Mouse (Mus musculus) hindbrain, postnatal 0 days (tissue): ENCODE results near the gene Palm2. TPM values are rescaled to one million over a fixed set of nuclear protein-coding genes. Genes with fewer than 3 reads are reported as not detected.

ENCODE experiments used
- ATAC-seq: fragments of 200-750 bp; cut with Nextera tagmentation; 2 replicates; pipeline ENCODE4 v1.8.0; 2017; ENCODE audit warnings: mild to moderate bottlenecking, moderate TSS enrichment, moderate library complexity
- DNase-seq: peaks from one replicate; pipeline ENCODE4 v3.0.0-alpha.2; 2015; ENCODE audit warnings: low spot score
- H3K27ac ChIP-seq: fragments of 300-500 bp; sonication (generic); 2 replicates; pipeline ENCODE4 v1.5.1; 2014; ENCODE audit warnings: mild to moderate bottlenecking
- H3K27me3 ChIP-seq: fragments of 300-500 bp; sonication (generic); 2 replicates; pipeline ENCODE4 v1.6.1; 2014; ENCODE audit warnings: low read length, mixed read lengths; ENCODE audit not compliant: insufficient read depth
- H3K36me3 ChIP-seq: fragments of 300-500 bp; sonication (generic); 2 replicates; pipeline ENCODE4 v1.6.1; 2014; ENCODE audit warnings: low read length, mixed read lengths; ENCODE audit not compliant: insufficient read depth
- H3K4me1 ChIP-seq: fragments of 300-500 bp; sonication (generic); 2 replicates; pipeline ENCODE4 v1.6.1; 2014; ENCODE audit warnings: antibody characterized with exemption, low read length, mixed read lengths; ENCODE audit not compliant: insufficient read depth
- H3K4me2 ChIP-seq: fragments of 300-500 bp; sonication (generic); 2 replicates; pipeline ENCODE4 v1.6.1; 2014; ENCODE audit warnings: low read depth, mild to moderate bottlenecking, low read length, moderate library complexity, mixed read lengths
- H3K4me3 ChIP-seq: fragments of 300-500 bp; sonication (generic); 2 replicates; pipeline ENCODE4 v1.5.1; 2014; ENCODE audit warnings: low read length
- H3K9ac ChIP-seq: fragments of 300-500 bp; sonication (generic); replicated peaks from 2 replicates; pipeline ENCODE4 v1.6.1; 2014; ENCODE audit warnings: mild to moderate bottlenecking, low read length, moderate library complexity, mixed read lengths
- H3K9me3 ChIP-seq: fragments of 300-500 bp; sonication (generic); 2 replicates; pipeline ENCODE4 v1.6.1; 2016; ENCODE audit warnings: low read length, mixed read lengths
- CTCF ChIP-seq: IDR thresholded peaks from 2 replicates; pipeline ENCODE4 v1.5.1; 2016; ENCODE audit warnings: antibody characterized with exemption, control low read depth, low read depth
- WGBS: fragments of 180-500 bp; shearing (Covaris S2); extraction: QIAGEN DNeasy Blood & Tissue Kit; methylation state at CpG from one replicate; pipeline ENCODE4 v1.1.7; 2014; 5-methylcytosine and 5-hydroxymethylcytosine counted together
- polyA plus RNA-seq: library from polyadenylated mRNA; unstranded; fragments of >200 nt; fragmentation: Nextera tagmentation; extraction: Ambion mirVana; gene quantifications from 2 replicates; pipeline ENCODE4 v1.2.1, GENCODE M21; 2015
- total RNA-seq: library from RNA; depleted of rRNA; stranded (reverse); fragments of >200 nt; gene quantifications from 2 replicates; pipeline ENCODE4 v1.2.3, GENCODE M21; 2014

The Palm2 gene
- total and polyA plus RNA-seq, 2 experiments from 2014 or later: 15.4 to 19.9 TPM

DNA sequence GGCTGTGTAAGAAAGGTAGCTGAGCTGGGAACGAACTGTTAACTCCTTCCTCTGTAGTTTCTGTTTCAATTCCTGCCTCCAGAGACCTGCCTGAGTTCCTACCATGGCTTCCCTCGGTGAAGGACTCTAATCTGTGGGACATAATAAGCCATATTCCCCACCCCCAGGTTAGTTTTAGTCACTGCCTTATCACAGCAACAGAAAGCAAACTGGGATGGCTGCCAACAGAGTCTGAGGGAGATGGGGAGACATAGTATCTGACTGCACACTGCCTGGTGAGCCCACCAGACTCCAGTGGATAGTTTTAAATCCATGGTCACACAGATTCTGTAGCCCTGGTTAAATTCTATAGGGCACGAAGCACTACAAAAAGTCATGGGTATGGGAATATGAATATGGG, 299.4 kb downstream of the Palm2 start:
- no peak for ATAC-seq
- no peaks in the 10 kb centered on the region for H3K27me3 ChIP-seq
- H3K9me3 ChIP-seq: no peaks in the 10 kb centered on the region
- no peaks in the 10 kb centered on the region for H3K4me1 ChIP-seq
- no peak for TF ChIP-seq CTCF
- WGBS: 74% methylated on average over 3 of the region's 3 CpGs
- no peaks in the 10 kb centered on the region for H3K36me3 ChIP-seq
- H3K9ac ChIP-seq: no peak overlapping the region
- no peak overlapping the region for H3K4me3 ChIP-seq
- no peak for DNase-seq
- no peak overlapping the region for H3K27ac ChIP-seq
- H3K4me2 ChIP-seq: no peak overlapping the region

DNA sequence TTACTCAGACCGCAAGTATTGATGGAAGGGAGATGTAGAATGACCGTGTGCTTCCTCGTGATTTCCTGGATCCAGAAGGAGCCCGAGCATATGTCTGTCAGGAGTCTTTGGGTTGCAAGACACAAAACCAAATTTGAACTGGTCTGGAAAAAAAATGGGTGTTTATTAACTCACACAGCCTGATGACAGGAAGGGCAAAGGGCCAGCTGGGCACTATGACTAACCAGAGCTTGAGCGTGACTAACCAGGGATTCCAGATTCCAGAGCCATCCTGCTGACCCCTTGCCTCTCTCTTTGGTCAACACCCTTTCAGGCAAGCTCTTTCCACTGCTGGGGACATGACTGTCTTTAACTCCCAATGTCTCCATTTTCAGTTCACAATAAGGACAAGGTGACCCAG, 301.4 kb downstream of the Palm2 start:
- WGBS: 91% methylated on average over 5 of the region's 5 CpGs
- Histone ChIP-seq H3K9me3 (no peaks in the 10 kb centered on the region), H3K4me2 (no peak overlapping the region), H3K4me1 (no peaks in the 10 kb centered on the region), H3K27me3 (no peaks in the 10 kb centered on the region), H3K36me3 (no peaks in the 10 kb centered on the region), H3K9ac (no peak overlapping the region), H3K27ac (no peak overlapping the region), H3K4me3 (no peak overlapping the region)
- TF ChIP-seq CTCF: no peak
- DNase-seq (no peak), ATAC-seq (no peak)

DNA sequence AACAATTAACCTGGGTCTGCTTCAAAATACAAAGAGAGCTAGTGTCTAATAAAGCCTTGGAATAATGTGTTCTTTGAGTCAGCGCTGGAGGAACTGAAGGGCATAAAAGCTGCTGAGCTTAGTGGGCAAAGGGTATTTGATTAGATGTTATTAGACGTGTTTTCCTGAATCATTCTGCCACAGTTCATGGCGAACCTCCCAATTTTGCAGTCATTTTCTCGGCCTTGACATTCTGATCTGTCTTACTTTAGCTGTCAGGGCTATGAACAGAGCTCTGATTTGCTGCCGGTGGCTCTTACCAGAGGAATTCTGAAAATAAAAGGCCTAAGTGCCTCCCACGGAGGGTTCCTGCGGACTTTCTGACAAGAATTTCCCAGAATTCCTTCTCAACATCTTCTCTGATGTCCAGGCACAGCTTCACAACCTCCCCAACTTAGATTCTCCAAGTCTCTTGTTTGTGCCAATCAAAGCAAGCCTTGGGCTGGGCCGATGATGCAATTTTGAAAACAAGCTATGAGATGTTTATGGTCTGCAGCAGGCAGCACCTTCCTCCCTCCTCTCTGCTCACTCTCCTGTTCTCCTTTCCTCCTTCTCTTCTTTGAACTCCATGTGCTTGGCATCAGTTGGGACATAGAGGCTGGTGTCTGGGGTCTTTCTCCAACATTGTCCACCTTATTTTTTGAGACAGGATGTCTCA, 305.0 kb downstream of the Palm2 start:
- WGBS: 31% methylated on average over 8 of the region's 8 CpGs
- H3K27ac ChIP-seq: no peak overlapping the region
- ATAC-seq (no peak), DNase-seq (no peak)
- TF ChIP-seq CTCF: no peak
- H3K4me2 ChIP-seq: no peak overlapping the region
- no peaks in the 10 kb centered on the region for H3K9me3 ChIP-seq
- no peaks in the 10 kb centered on the region for H3K27me3 ChIP-seq
- H3K9ac ChIP-seq: no peak overlapping the region
- H3K36me3 ChIP-seq: no peaks in the 10 kb centered on the region
- no peak overlapping the region for H3K4me3 ChIP-seq
- no peaks in the 10 kb centered on the region for H3K4me1 ChIP-seq

DNA sequence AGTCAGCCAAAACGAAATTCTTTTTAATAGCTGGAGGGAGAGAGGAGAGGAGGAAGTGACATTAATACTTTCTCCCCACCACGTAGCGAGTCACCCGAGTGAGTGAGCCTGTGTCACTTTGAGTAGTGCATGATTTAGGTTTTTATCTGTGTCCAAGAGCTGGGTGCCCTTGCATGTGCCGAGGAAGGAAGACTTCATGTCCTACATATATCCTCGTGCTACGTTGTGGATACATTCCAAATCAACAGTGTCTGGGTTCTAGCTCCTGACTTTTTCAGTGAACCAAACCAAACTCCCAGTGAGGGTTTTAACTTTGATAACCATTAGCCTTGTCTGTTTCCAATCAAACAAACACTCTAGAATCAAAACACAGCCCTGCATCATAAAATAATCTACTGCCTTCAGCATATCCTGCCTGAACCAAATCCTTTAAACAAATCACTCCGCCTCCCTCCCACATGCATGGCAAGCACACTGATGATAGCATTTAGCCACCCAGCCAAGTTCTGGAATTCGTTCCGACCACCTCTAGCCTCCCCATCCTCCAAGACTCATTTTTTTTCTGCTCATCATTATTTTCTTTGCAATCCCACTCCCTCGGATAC, 309.4 kb downstream of the Palm2 start:
- 82% methylated on average over 11 of the region's 11 CpGs for WGBS
- ATAC-seq (no peak), DNase-seq (no peak)
- no peak overlapping the region for H3K4me3 ChIP-seq
- H3K9me3 ChIP-seq: no peaks in the 10 kb centered on the region
- no peaks in the 10 kb centered on the region for H3K4me1 ChIP-seq
- no peak overlapping the region for H3K4me2 ChIP-seq
- TF ChIP-seq CTCF: no peak
- H3K9ac ChIP-seq: no peak overlapping the region
- no peak overlapping the region for H3K27ac ChIP-seq
- no peaks in the 10 kb centered on the region for H3K36me3 ChIP-seq
- no peaks in the 10 kb centered on the region for H3K27me3 ChIP-seq

DNA sequence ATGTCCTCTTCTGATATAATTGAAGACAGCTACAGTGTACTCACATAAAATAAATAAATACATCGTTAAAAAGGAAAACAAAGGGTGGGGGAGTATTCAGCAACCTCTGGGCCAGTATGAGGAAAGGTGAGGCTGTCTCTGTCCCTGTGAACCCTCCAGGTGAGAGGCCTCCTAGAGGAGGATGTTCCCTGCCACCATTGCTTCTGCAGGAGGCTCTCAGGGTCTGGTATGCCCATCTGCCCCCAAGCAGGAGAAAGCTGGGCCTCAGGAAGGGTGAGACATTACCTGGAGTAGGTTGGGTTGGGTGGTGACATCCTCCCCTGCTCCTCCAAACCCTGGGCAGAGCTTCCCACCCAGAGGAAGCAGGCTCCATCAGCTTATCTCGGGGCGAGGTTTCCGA, 316.6 kb downstream of the Palm2 start:
- Histone ChIP-seq H3K27me3 (no peaks in the 10 kb centered on the region), H3K27ac (no peak overlapping the region), H3K4me2 (no peak overlapping the region), H3K9ac (no peak overlapping the region), H3K36me3 (no peaks in the 10 kb centered on the region), H3K4me3 (no peak overlapping the region), H3K9me3 (no peaks in the 10 kb centered on the region), H3K4me1 (no peaks in the 10 kb centered on the region)
- DNase-seq (no peak), ATAC-seq (no peak)
- no peak for TF ChIP-seq CTCF
- WGBS: 74% methylated on average over 4 of the region's 4 CpGs

DNA sequence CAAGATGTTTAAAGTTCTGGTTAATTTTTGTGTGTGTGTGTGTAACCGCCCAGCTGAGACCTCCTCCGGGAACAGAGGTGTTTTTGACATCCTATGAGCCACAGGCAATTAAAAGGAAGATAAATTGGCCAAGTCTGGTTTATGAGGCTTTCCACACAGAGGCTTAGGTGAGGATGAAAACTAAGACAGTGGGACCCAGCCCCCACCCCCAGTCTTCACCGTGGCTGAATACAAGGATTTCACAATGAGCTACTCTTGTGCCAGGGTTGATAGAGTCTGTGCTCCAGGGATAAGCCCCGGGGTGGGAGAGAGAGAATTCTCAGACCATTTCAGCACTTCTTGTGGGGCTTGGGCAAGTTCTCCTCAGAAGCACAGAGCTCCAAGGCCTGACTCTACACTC, 317.0 kb downstream of the Palm2 start:
- H3K4me3 ChIP-seq: no peak overlapping the region
- no peaks in the 10 kb centered on the region for H3K36me3 ChIP-seq
- H3K9ac ChIP-seq: no peak overlapping the region
- 67% methylated on average over 4 of the region's 4 CpGs for WGBS
- no peaks in the 10 kb centered on the region for H3K9me3 ChIP-seq
- no peak overlapping the region for H3K27ac ChIP-seq
- H3K4me1 ChIP-seq: no peaks in the 10 kb centered on the region
- no peak; the same call in 1 of the 2 replicates for ATAC-seq
- TF ChIP-seq CTCF: no peak
- H3K27me3 ChIP-seq: no peaks in the 10 kb centered on the region
- no peak for DNase-seq
- H3K4me2 ChIP-seq: no peak overlapping the region

DNA sequence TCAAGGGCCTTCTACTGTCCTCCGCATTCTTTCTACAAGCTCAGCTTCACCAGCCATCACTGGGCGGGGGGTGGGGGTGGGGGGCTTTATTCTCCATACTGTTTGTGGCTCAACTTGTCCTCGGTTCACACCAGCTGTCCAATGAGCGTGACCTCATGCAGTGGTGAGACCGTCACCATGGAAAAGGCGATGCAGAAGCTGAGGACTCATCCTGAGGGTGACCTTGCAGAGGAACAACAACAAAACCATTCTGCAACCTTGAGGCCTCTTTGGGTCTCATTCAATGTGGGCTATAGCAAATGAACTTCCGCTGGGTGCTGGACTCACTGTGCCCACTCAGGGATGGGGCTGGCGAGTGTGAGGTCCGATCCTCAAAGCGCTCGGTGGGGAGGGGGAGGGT, 317.5 kb downstream of the Palm2 start:
- WGBS: 87% methylated on average over 11 of the region's 11 CpGs
- Histone ChIP-seq H3K4me1 (no peaks in the 10 kb centered on the region), H3K36me3 (no peaks in the 10 kb centered on the region), H3K4me2 (no peak overlapping the region), H3K27ac (no peak overlapping the region), H3K9ac (no peak overlapping the region), H3K9me3 (no peaks in the 10 kb centered on the region), H3K4me3 (no peak overlapping the region), H3K27me3 (no peaks in the 10 kb centered on the region)
- DNase-seq (no peak), ATAC-seq (no peak)
- TF ChIP-seq CTCF: no peak
